Mouse (Mus musculus) gastrocnemius, adult 8-10 months (tissue): Measurements from ENCODE around the gene Dclre1b. TPM values are rescaled to one million over a fixed set of nuclear protein-coding genes. Genes with fewer than 3 reads are reported as not detected.
A peak's percentile ranks its signal among the peaks of the same experiment; 100 is the strongest.
"Not testable (repeated sequence)": the region's sequence is repeated elsewhere in the genome, so short reads cannot be mapped to it uniquely, and the experiment has no call there.

Source experiments
- DNase-seq, 2 experiments: peaks; one replicate each; pipeline ENCODE4 v3.0.0; 2022; ENCODE audit warnings: low spot score in 2 of 2
- total RNA-seq, 4 experiments: library from RNA; stranded (reverse); gene quantifications; 2 replicates each; pipeline ENCODE4 v1.2.4; 2022

Gene Dclre1b
- total RNA-seq, 4 experiments from 2014 or later: 3.0 to 5.4 (median 4.1) TPM

- no peak for DNase-seq
Observed at GRCm38 (mm10) chr3:103810967-103811366, 1.7 kb upstream of the Dclre1b start.

GRCm38 (mm10) chr3:103809799-103810150, 531 bp upstream of the Dclre1b start:
- DNase-seq: no peak

- no peak for DNase-seq
Observed at GRCm38 (mm10) chr3:103805671-103806070, 3.6 kb downstream of the Dclre1b start.

- DNase-seq: no peak
Observed at GRCm38 (mm10) chr3:103802861-103803260, 6.4 kb downstream of the Dclre1b start.

GRCm38 (mm10) chr3:103801631-103802531, 7.4 kb downstream of the Dclre1b start:
- peak; percentile 69 to 75 for DNase-seq

- no peak for DNase-seq
Observed at GRCm38 (mm10) chr3:103799507-103799906, 9.7 kb downstream of the Dclre1b start.

GRCm38 (mm10) chr3:103796389-103796788, 12.9 kb downstream of the Dclre1b start:
- DNase-seq: no peak

GRCm38 (mm10) chr3:103792566-103792965, 16.7 kb downstream of the Dclre1b start:
- DNase-seq: no peak

GRCm38 (mm10) chr3:103792111-103792406, 17.2 kb downstream of the Dclre1b start:
- DNase-seq: not testable (repeated sequence)

GRCm38 (mm10) chr3:103791230-103792110, 17.8 kb downstream of the Dclre1b start, which contains the start of gene Hipk1:
TSS of gene Hipk1 (minus strand) at chr3:103791563.
- peak; percentile 87 to 89 for DNase-seq

- peak in 1 of 2 experiments; percentile 22 for DNase-seq
Observed at GRCm38 (mm10) chr3:103790346-103791145, 18.7 kb downstream of the Dclre1b start.

- DNase-seq: no peak
Observed at GRCm38 (mm10) chr3:103789891-103790345, 19.3 kb downstream of the Dclre1b start.

- no peak for DNase-seq
Observed at GRCm38 (mm10) chr3:103789096-103789495, 20.1 kb downstream of the Dclre1b start.

GRCm38 (mm10) chr3:103787225-103787624, 22.0 kb downstream of the Dclre1b start:
- no peak for DNase-seq

- DNase-seq: no peak
Observed at GRCm38 (mm10) chr3:103782844-103783609, 26.2 kb downstream of the Dclre1b start.

GRCm38 (mm10) chr3:103780777-103781176, 28.5 kb downstream of the Dclre1b start:
- no peak for DNase-seq

- DNase-seq: no peak
Observed at GRCm38 (mm10) chr3:103780271-103780670, 29.0 kb downstream of the Dclre1b start.

GRCm38 (mm10) chr3:103779183-103779582, 30.1 kb downstream of the Dclre1b start:
- DNase-seq: no peak

- DNase-seq: no peak
Observed at GRCm38 (mm10) chr3:103778660-103779059, 30.6 kb downstream of the Dclre1b start.

GRCm38 (mm10) chr3:103777940-103778339, 31.3 kb downstream of the Dclre1b start:
- no peak for DNase-seq
